Mouse (Mus musculus): ENCODE results near the gene Slc35e3.

Slc35e3 gene

DNA sequence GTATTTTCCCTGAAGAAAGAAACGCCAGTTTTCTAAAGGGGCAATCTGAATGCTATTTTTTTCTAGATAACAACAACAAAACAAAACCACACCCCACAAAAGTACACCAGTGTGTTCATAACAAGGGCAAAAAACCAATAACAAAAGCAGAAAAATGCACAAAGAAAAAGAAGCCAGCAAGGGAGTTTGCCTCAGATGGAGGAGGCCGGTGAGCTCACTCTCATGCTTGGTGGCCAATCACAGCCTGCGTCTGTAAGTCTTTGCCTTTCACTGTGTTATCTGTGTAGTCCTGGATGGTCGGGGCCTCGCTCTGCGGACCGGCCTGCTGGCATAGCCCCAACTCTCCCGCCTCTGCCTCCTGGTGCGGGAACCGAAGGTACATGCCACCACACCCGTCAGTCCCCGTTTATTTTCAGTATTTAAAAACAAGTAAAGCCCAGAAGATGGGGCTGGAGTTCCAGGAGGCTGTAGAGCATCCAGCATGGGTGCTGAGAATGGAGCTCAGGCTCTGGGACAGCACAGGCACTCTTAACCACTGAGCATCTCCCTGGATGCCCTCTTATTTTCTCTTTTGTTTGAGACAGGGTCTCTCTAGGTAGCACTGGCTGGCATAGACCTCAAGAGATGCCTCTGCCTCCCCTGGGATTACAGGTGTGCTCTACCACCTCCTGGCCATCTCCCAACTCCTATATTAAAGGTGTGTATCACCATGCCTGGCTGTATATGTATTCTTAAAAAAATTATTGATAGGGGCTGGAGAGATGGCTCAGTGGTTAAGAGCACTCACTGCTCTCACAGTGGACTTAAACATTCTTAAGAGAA is 30.3 kb upstream of the Slc35e3 start:
- no peak for DNase-seq

DNA sequence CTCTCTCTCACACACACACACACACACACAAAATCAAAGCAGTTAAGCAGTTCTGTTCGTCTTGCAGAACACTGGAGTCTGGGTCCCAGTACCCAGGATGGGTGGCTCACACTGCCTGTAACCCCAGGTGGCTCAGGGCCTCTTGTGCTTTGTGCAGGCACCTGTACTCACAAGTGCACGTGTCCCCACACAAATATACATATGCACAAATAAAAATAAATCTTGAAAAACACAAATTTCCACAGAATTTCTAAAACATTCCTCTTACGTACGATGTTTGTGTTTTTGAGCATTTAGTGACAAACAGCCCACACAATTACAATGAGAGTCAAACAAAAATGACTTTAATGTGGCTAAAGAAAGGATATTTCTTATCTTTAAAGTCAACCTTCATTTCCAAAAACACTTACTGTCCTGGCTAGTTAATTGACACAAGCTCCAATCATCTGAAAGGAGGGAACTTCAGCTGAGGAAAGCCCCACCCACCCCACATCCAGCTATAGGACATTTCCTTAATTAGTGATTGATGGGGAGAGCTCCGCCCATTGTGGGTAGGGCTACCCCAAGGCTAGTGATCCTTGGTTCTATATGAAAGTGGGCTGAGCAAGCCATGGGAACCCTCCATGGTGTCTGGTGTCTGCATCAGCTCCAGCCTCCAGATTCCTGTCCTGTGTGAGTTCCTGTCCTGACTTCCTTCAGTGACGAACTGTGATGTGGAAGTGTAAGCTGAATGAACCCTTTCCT is 29.4 kb upstream of the Slc35e3 start:
- DNase-seq, result no peak

- DNase-seq, result no peak
These were observed 28.6 kb upstream of the Slc35e3 start for GRCm38 (mm10) chr10:117774817-117775120.

DNA sequence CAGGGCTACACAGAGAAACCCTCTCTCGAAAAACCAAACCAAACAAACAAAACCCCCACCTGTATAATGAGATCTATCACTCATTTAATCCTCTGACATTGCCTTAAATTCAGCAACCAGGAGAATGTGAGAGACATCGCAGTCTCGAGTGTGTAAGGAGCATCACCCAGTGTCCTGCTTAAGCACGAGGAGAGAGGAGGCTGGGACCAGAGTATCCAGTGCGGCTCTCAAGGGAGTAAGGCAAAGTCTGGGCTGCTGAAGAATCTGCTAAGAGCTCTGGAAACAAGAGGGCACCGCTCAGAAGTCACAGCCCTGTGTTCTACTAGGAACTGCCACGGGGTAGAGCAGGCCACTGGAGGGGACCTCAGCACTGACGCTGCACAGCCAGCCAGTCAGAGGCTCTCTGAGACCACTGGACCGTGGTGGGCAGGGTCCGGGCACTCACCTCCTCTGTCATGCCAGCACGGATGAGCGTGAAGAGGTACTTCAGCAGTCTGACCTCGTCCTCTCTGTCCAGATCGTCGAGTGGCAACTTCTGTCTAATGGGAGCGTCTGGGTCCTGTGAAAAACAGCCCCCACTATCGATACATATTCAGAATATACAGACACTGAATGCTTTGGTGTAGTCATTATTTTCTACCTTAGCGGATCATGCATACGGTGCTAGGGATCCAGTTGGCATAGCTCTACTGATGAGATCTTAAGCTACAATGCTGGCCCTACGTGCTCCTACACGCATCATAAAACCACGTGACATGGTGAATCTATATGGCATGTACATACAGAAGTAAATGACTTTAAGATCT is 28.0 kb upstream of the Slc35e3 start:
- no peak for DNase-seq

GRCm38 (mm10) chr10:117773106-117773720 is 27.0 kb upstream of the Slc35e3 start:
- DNase-seq, result no peak

DNA sequence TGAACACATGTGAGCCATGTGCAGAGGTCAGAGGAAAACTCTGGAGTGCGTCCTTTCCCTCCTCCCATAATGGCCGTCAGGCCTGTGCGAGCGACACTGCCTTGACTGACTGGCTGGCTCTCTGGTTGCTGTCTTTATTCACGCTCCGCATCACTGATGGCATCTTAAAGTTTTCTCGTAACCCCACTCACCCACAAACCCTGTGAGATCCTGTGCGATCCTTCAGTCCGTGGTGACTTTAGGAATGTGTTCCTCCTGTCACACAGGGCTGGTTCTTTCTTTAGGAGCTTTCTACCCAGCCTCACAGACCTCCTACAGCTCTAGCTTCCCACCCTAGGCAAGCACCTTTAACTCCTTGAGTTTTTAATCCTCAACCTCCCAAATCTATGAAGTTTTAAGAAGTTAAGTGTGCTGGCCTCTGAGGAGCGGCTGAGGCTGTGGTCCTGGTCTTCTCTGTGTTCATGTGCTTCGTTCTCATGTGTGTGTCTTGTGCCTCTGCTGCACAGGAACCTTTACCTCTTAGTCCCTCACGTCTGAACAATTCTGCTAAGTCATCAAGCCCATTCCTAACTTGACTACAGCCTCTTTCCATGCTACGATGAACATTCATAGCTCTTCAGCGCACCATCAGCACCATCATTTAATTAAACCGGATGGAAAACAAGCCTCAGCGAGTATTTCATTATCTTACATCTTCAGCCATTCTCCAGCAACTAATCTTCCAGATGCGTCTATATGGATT is 26.4 kb upstream of the Slc35e3 start:
- DNase-seq, result no peak

DNA sequence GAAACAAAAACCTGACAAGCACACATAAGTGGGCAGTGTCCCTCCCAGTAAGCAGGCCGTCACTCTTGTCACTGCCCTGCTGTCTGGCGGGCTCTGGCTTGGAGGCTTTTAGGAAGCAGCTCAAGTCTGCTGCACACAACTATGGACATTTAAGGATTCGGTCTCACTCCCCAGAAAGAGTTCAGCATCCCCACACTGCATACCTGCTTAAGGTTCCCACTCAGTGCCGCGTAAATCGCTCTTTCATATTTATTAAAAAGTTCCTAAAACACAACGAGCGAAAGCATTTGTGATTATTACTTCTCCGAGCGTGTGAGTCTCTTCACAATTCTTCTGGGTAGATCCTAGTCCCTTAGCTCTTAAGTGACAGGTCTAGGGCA is 25.0 kb upstream of the Slc35e3 start:
- DNase-seq, result no peak

GRCm38 (mm10) chr10:117770286-117771130 is 24.3 kb upstream of the Slc35e3 start:
- DNase-seq, result no peak

GRCm38 (mm10) chr10:117769541-117770285 is 23.5 kb upstream of the Slc35e3 start:
- no peak for DNase-seq

- DNase-seq, result no peak
These were observed 21.9 kb upstream of the Slc35e3 start for GRCm38 (mm10) chr10:117768141-117768440.

- DNase-seq, result no peak
These were observed 21.3 kb upstream of the Slc35e3 start for GRCm38 (mm10) chr10:117767286-117768140.

GRCm38 (mm10) chr10:117766896-117767160 is 20.7 kb upstream of the Slc35e3 start:
- DNase-seq, result no peak

GRCm38 (mm10) chr10:117766111-117766895 is 20.1 kb upstream of the Slc35e3 start:
- no peak for DNase-seq

DNA sequence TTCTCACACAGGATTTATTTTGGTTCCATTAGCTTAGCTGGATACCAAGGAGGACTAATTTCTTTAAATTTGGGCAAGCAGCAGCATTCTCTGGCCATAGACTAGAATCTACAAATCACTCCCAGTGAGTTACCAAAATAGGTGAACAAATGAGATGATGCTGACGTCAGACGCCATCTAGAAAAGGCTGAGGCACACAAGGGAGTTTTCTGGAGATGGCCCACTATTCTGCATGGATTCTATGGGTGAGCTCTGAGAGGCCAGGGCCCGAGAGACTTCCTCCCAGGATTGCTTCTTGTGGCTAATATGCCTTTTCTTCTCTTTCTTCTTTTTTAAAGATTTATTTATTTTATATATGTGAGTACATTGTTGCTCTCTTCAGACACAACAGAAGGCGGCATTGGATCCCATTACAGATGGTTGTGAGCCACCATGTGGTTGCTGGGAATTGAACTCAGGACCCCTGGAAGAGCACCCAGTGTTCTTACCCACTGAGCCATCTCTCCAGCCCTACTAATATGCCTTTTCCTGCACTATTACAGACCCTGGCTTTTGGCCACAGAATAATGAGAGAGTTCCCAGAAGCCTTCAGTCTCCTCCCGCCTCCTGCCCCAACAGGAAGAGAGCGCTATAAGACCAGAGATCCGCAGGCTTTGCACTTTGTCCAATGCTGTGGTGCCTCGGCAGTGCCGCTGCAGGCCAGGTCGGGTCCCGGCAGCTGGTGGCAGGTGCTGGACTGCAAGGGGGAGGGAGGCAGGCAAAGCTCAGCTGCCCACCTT is 19.1 kb upstream of the Slc35e3 start:
- DNase-seq, result no peak

- no peak for DNase-seq
These were observed 18.4 kb upstream of the Slc35e3 start for GRCm38 (mm10) chr10:117764598-117764997.

DNA sequence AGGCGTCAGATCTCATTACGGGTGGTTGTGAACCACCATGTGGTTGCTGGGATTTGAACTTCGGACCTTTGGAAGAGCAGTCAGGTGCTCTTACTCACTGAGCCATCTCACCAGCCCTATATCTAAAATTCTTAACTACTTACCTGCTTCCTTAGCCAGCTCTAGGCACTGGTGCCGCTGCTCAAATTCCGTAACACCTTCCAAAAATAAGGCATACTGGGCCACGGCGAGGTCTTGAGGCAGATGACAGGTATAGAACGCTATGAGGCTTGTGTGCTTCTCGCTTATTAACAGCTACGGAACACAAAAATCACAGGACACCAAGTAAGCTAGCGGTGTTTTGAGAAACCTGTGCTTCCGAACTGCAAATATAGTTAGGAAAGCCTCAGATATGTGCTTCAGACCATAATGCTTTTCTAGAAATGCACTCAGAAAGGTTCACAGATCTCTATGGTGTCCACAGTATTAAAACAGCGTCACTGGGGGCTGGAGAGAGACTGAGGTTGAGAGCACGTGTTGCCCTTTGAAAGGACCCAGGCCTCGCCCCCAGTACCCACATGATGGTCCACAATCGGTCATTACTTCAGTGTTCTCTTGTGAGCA is 17.5 kb upstream of the Slc35e3 start:
- no peak for DNase-seq

- DNase-seq, result no peak
These were observed 16.8 kb upstream of the Slc35e3 start for GRCm38 (mm10) chr10:117762966-117763365.

DNA sequence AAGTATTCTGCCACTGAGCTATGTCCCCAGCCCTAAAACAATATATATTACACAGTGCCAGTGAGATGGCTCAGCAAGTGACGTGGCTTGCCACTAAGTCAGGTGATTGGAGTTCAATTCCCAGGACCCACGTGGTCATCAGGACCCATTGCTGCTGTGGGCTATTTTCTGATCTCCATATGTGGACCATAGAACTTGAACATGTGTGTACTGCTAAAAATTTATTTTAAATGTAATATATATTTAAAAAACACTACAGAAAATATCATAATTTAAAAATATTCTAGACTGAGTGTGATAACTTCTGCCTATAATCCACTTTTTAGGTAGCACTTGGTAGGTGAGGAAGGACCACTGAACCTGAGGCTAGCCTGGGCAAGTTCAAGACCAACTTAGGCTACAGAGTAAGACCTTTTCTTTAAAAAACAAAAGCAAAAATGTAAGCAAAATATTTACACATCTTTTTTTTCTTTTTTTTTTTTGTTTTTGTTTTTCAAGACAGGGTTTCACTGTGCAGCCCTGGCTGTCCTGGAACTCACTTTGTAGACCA is 16.2 kb upstream of the Slc35e3 start:
- no peak for DNase-seq

All from cerebellum, adult 8-10 months (tissue).